Mouse (Mus musculus) hindbrain, embryonic 15.5 days (tissue): ENCODE measurements at regions not wholly inside any gene's neighbourhood (a gene's known extent, or its start where the extent isn't known, plus 50 kb on each side); places are given as distances from the start of the nearest gene placed in this dataset.

ENCODE experiments used
- ATAC-seq: fragments of 200-750 bp; cut with Nextera tagmentation; 2 replicates; pipeline ENCODE4 v1.8.0; 2017; ENCODE audit warnings: low read depth, moderate number of reproducible peaks, moderate TSS enrichment; ENCODE audit not compliant: low FRiP score
- H3K27ac ChIP-seq: fragments of 300-500 bp; sonication (generic); replicated peaks from 2 replicates; pipeline ENCODE4 v1.5.1; 2015; ENCODE audit warnings: mild to moderate bottlenecking, inconsistent platforms
- H3K27me3 ChIP-seq: fragments of 300-500 bp; sonication (generic); 2 replicates; pipeline ENCODE4 v1.6.1; 2015; ENCODE audit warnings: control low read depth, inconsistent platforms
- H3K36me3 ChIP-seq: fragments of 300-500 bp; sonication (generic); 2 replicates; pipeline ENCODE4 v1.6.1; 2015; ENCODE audit warnings: control low read depth, inconsistent platforms
- H3K4me1 ChIP-seq: fragments of 300-500 bp; sonication (generic); replicated peaks from 2 replicates; pipeline ENCODE4 v1.6.1; 2015; ENCODE audit warnings: control low read depth, inconsistent platforms
- H3K4me2 ChIP-seq: fragments of 300-500 bp; sonication (generic); 2 replicates; pipeline ENCODE4 v1.6.1; 2015; ENCODE audit warnings: moderate library complexity, mild to moderate bottlenecking, inconsistent platforms
- H3K4me3 ChIP-seq: fragments of 300-500 bp; sonication (generic); 2 replicates; pipeline ENCODE4 v1.5.1; 2015; ENCODE audit warnings: mild to moderate bottlenecking, inconsistent platforms
- H3K9ac ChIP-seq: fragments of 300-500 bp; sonication (generic); 2 replicates; pipeline ENCODE4 v1.6.1; 2015; ENCODE audit warnings: inconsistent platforms
- H3K9me3 ChIP-seq: fragments of 300-500 bp; sonication (generic); 2 replicates; pipeline ENCODE4 v1.6.1; 2016; ENCODE audit warnings: control low read depth, inconsistent platforms
- WGBS: fragments of 180-500 bp; shearing (Covaris S2); methylation state at CpG from one replicate; pipeline ENCODE4 v1.1.7; 2015; 5-methylcytosine and 5-hydroxymethylcytosine counted together

DNA sequence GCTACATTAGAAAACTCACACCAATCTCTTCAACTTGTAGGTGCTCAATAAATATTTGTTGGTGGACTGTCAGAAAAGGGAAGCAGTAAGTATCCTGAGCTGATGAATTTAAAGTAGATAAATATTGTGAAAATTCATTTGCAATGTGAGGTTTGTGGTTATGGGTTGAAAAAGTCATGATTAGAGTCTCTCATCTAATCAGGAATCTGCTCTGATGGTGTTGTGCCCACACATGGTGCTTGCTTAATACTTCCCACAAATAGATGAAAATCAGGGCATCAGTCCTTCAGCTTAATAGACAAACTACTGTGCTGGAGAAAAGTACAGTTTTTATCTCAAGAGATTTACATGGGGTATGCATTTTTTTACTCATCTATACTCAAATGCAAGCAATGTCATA lies 59.9 kb downstream of the S1pr1 start:
- H3K4me2 ChIP-seq = no peak overlapping the region
- no peaks in the 10 kb centered on the region for H3K4me1 ChIP-seq
- no peaks in the 10 kb centered on the region for H3K27me3 ChIP-seq
- no peak overlapping the region for H3K4me3 ChIP-seq
- no peak overlapping the region for H3K9ac ChIP-seq
- H3K9me3 ChIP-seq = no peaks in the 10 kb centered on the region
- ATAC-seq = no peak
- no peaks in the 10 kb centered on the region for H3K36me3 ChIP-seq
- H3K27ac ChIP-seq = no peak overlapping the region

DNA sequence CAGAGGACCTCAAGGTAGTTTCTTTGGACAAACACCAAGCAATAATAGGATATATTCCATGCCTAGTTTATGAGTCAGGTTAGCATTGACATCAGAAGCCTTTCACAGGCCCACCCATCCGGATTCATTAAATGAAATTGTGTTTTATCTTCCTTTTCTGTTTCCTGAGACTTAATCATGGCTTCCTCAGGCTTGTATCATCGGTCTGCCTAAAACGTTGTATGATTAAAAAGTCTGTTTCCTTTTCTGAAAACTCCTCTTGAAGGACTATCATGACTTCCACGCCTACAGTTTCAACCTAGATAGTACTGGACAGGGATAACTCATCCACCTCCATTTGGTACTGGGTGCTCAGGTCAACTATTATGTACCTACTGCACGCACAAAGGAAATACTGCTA lies 62.6 kb downstream of the S1pr1 start:
- no peak overlapping the region for H3K4me2 ChIP-seq
- H3K9me3 ChIP-seq = no peaks in the 10 kb centered on the region
- no peak overlapping the region for H3K27ac ChIP-seq
- H3K4me1 ChIP-seq = no peaks in the 10 kb centered on the region
- no peak overlapping the region for H3K4me3 ChIP-seq
- no peak overlapping the region for H3K9ac ChIP-seq
- WGBS = 91% methylated on average over 5 of the region's 5 CpGs
- no peak for ATAC-seq
- no peaks in the 10 kb centered on the region for H3K27me3 ChIP-seq
- H3K36me3 ChIP-seq = no peaks in the 10 kb centered on the region

GRCm38 (mm10) chr3:115649338-115650117 lies 65.3 kb downstream of the S1pr1 start:
- Histone ChIP-seq H3K9me3 (no peaks in the 10 kb centered on the region), H3K4me2 (no peak overlapping the region), H3K27me3 (no peaks in the 10 kb centered on the region), H3K4me1 (no peaks in the 10 kb centered on the region), H3K9ac (no peak overlapping the region), H3K27ac (no peak overlapping the region), H3K36me3 (no peaks in the 10 kb centered on the region), H3K4me3 (no peak overlapping the region)
- no peak for ATAC-seq
- 79% methylated on average over 3 of the region's 3 CpGs for WGBS

DNA sequence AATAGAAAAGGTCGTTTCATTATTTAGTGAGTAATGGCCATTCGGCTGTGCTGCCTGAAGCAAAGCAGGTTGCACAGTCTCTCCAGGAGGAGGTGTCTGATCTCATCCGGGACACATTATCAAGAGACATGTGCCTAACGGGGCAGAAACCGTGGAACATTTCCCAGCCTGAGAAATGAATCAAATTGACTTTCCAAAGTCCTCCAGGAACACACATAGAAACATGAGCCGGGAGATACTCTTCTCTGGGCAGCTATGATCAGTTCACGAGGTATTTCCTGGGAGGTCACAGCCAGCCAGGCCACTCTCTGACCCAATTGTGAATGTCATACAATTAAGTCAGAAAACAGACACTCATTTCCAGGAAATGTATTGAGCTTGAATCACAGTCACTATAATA lies 67.9 kb downstream of the S1pr1 start:
- H3K27ac ChIP-seq = no peak overlapping the region
- no peaks in the 10 kb centered on the region for H3K27me3 ChIP-seq
- ATAC-seq = no peak
- H3K36me3 ChIP-seq = no peaks in the 10 kb centered on the region
- no peak overlapping the region for H3K9ac ChIP-seq
- WGBS = 62% methylated on average over 7 of the region's 7 CpGs
- no peak overlapping the region for H3K4me3 ChIP-seq
- peaks cover 3% of the 10 kb centered on the region; the same call in 1 of the 2 replicates for H3K4me1 ChIP-seq
- H3K9me3 ChIP-seq = no peaks in the 10 kb centered on the region
- H3K4me2 ChIP-seq = no peak overlapping the region

DNA sequence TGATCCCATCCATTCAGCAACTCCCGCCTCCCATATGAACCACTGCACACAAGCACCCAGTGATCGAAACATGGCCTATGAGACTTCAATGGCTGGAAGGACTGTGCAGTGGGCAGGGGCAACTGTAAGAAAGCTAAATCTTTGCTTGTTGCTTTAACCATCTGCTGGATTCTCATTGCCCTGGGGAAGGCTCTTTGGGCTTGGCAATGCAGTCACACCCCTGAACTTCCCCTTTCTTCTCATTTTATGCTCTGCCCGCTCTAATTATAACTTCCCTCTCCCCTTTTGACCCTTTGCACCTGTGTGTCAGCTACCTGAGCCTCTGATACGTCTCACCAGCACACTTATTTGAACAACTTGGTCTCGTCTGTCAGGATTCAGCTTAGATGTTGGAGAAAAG lies 70.6 kb downstream of the S1pr1 start:
- H3K9me3 ChIP-seq = no peaks in the 10 kb centered on the region
- 92% methylated on average over 5 of the region's 5 CpGs for WGBS
- ATAC-seq = no peak
- no peak overlapping the region for H3K9ac ChIP-seq
- no peak overlapping the region for H3K27ac ChIP-seq
- no peak overlapping the region for H3K4me2 ChIP-seq
- H3K4me3 ChIP-seq = no peak overlapping the region
- H3K27me3 ChIP-seq = no peaks in the 10 kb centered on the region
- H3K4me1 ChIP-seq = peaks cover 7% of the 10 kb centered on the region; the same call in 1 of the 2 replicates
- no peaks in the 10 kb centered on the region for H3K36me3 ChIP-seq

GRCm38 (mm10) chr3:115642846-115643260 lies 72.0 kb downstream of the S1pr1 start:
- Histone ChIP-seq H3K9ac (no peak overlapping the region; the same call in 1 of the 2 replicates), H3K27ac (peak overlapping the region; percentile 63; the same call in 1 of the 2 replicates), H3K4me1 (peaks cover 7% of the 10 kb centered on the region; the same call in 1 of the 2 replicates), H3K9me3 (no peaks in the 10 kb centered on the region), H3K4me3 (peak overlapping the region; percentile 47), H3K36me3 (no peaks in the 10 kb centered on the region), H3K4me2 (peak overlapping the region; percentile 64), H3K27me3 (no peaks in the 10 kb centered on the region)
- 6% methylated on average over 11 of the region's 11 CpGs for WGBS
- peak; percentile 19; the same call in 1 of the 2 replicates for ATAC-seq

DNA sequence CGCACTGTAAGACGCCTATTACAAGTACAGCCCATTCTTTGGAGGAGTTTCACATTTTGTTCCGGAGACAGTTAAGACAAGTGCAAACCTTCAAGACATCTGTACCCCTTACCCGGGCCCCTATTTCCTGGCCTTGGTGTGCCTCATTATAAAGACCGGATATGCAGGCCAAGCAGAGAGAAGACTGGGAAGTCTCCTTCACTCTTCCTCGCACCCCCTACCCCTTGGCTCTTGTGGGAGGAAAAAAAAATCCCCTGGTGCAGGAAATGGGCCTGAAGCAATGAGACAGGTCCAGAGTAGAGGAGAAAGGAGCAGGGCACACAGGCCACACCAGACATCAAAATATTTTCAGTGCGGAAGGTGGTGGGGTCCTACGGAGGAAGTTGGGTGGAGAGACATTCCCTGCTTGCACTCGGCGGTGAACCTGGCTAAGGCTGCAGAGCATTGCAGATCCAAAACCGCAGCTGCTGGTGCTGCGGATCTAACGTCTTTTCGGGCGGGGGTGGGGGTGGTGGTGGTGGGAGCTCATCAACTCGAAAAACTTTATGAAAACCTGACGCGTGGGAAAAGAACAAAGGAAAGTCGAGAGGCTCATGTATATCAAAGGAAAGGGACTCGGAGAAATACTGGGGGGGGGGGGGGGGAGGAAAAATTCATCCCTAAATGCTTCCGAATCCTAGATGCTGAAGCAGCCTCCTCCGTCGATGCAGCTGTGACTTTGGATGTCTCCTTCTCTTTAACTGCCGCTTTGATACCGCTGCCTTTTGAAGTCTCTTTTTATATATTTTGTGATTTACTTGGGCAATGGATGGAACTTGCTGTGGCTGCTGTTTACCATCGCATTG lies 72.6 kb downstream of the S1pr1 start:
- H3K9ac ChIP-seq = peak overlapping the region; percentile 40
- no peaks in the 10 kb centered on the region for H3K9me3 ChIP-seq
- no peaks in the 10 kb centered on the region for H3K27me3 ChIP-seq
- H3K4me3 ChIP-seq = peak overlapping the region; percentile 47
- H3K27ac ChIP-seq = peak overlapping the region; percentile 63
- H3K4me1 ChIP-seq = peaks cover 7% of the 10 kb centered on the region; the same call in 1 of the 2 replicates
- 6% methylated on average over 26 of the region's 26 CpGs for WGBS
- no peaks in the 10 kb centered on the region for H3K36me3 ChIP-seq
- H3K4me2 ChIP-seq = peak overlapping the region; percentile 64
- ATAC-seq = peak; percentile 77

DNA sequence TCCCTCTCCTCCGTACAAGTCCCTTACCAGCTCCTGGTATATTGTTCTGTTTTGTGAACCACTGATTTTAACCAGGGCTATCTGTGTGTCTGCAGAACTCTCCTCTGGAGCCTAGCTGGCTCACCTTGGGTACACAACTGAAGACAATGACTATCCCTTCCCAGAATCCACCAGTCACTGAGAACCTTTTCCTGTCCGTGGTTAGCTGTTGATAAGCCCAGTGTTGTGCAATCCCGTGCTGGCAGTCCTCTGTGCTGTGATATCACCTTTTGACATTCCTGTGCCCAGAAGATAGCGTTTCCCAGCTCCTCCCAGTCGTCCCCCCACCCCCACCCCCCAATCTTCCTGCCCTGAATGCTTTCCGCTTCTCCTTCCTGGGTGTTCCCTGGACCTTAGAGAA lies 73.5 kb downstream of the S1pr1 start:
- Histone ChIP-seq H3K27me3 (no peaks in the 10 kb centered on the region), H3K4me1 (peaks cover 7% of the 10 kb centered on the region; the same call in 1 of the 2 replicates), H3K4me3 (no peak overlapping the region), H3K4me2 (peak overlapping the region; percentile 64; the same call in 1 of the 2 replicates), H3K9ac (no peak overlapping the region), H3K36me3 (no peaks in the 10 kb centered on the region), H3K9me3 (no peaks in the 10 kb centered on the region), H3K27ac (no peak overlapping the region)
- WGBS = 44% methylated on average over 6 of the region's 6 CpGs
- ATAC-seq = 0 out of 2 replicates have a peak, but pooled peaks have one; percentile 20

DNA sequence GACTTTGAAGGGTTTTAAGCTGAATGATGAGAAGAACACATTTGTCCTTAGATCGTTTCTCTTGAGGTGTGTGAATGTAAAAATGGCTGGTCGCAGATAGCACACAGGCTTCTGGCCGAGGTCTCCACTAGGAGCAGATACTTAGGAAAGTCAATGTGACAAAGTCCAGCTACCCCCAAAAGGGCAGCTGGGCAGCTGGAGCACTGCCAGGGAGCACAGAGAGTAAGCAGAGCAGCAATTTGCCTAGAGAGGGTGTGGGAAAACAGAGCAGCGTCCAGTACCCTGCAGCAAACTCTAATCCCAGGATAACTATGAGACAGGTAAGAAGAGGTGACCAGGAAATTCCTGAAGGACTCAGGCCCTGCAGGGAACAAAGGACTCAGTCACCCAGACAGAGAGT lies 79.4 kb downstream of the S1pr1 start:
- ATAC-seq = no peak
- 87% methylated on average over 4 of the region's 4 CpGs for WGBS

GRCm38 (mm10) chr3:115635081-115635480 lies 79.8 kb downstream of the S1pr1 start:
- no peak overlapping the region for H3K4me3 ChIP-seq
- ATAC-seq = no peak
- no peaks in the 10 kb centered on the region for H3K9me3 ChIP-seq
- no peaks in the 10 kb centered on the region for H3K36me3 ChIP-seq
- H3K4me1 ChIP-seq = peaks cover 12% of the 10 kb centered on the region
- H3K9ac ChIP-seq = no peak overlapping the region
- H3K27ac ChIP-seq = no peak overlapping the region
- H3K27me3 ChIP-seq = no peaks in the 10 kb centered on the region
- no peak overlapping the region for H3K4me2 ChIP-seq
- WGBS = 92% methylated on average over 5 of the region's 5 CpGs

More for the DNA sequence above, 79.4 kb downstream of the S1pr1 start:
- H3K9ac ChIP-seq = no peak overlapping the region
- peaks cover 12% of the 10 kb centered on the region for H3K4me1 ChIP-seq
- no peak overlapping the region for H3K27ac ChIP-seq
- H3K27me3 ChIP-seq = no peaks in the 10 kb centered on the region
- H3K9me3 ChIP-seq = no peaks in the 10 kb centered on the region
- no peak overlapping the region for H3K4me2 ChIP-seq
- H3K4me3 ChIP-seq = no peak overlapping the region
- H3K36me3 ChIP-seq = no peaks in the 10 kb centered on the region

- ATAC-seq = 0 out of 2 replicates have a peak, but pooled peaks have one; percentile 46
- WGBS = 28% methylated on average over 4 of the region's 4 CpGs
- Histone ChIP-seq H3K9me3 (no peaks in the 10 kb centered on the region), H3K9ac (no peak overlapping the region), H3K4me2 (no peak overlapping the region), H3K36me3 (no peaks in the 10 kb centered on the region), H3K27me3 (no peaks in the 10 kb centered on the region), H3K4me3 (no peak overlapping the region), H3K27ac (peak overlapping the region; percentile 47), H3K4me1 (peaks cover 12% of the 10 kb centered on the region)
These were observed 82.5 kb downstream of the S1pr1 start for GRCm38 (mm10) chr3:115632417-115632743.
